Mouse (Mus musculus): Measurements from ENCODE around the gene Klc1. TPM values are rescaled to one million over a fixed set of nuclear protein-coding genes. Genes with fewer than 3 reads are reported as not detected.
A peak's percentile ranks its signal among the peaks of the same experiment; 100 is the strongest.

Gene Klc1
- total RNA-seq, 2 experiments from 2014 or later = 128 to 142 TPM

- no peak for DNase-seq (ENCODE audit: low spot score in 2 of 2)
Measured at GRCm38 (mm10) chr12:111741338-111741737, 17.3 kb upstream of the Klc1 start.

GRCm38 (mm10) chr12:111743419-111743818 lies 15.2 kb upstream of the Klc1 start:
- DNase-seq (ENCODE audit: low spot score in 2 of 2) = no peak

- DNase-seq (ENCODE audit: low spot score in 2 of 2) = no peak
Measured at GRCm38 (mm10) chr12:111743981-111744423, 14.6 kb upstream of the Klc1 start.

- DNase-seq (ENCODE audit: low spot score in 2 of 2) = no peak
Measured at GRCm38 (mm10) chr12:111745274-111745673, 13.4 kb upstream of the Klc1 start.

GRCm38 (mm10) chr12:111746091-111746490 lies 12.6 kb upstream of the Klc1 start:
- DNase-seq (ENCODE audit: low spot score in 2 of 2) = peak in 1 of 2 experiments; percentile 48

GRCm38 (mm10) chr12:111747421-111747820 lies 11.2 kb upstream of the Klc1 start:
- no peak for DNase-seq (ENCODE audit: low spot score in 2 of 2)

- DNase-seq (ENCODE audit: low spot score in 2 of 2) = no peak
Measured at GRCm38 (mm10) chr12:111750739-111751138, 7.9 kb upstream of the Klc1 start.

- no peak for DNase-seq (ENCODE audit: low spot score in 2 of 2)
Measured at GRCm38 (mm10) chr12:111752491-111752890, 6.2 kb upstream of the Klc1 start.

GRCm38 (mm10) chr12:111753347-111753746 lies 5.3 kb upstream of the Klc1 start:
- DNase-seq (ENCODE audit: low spot score in 2 of 2) = no peak

GRCm38 (mm10) chr12:111754710-111755109 lies 3.9 kb upstream of the Klc1 start:
- no peak for DNase-seq (ENCODE audit: low spot score in 2 of 2)

GRCm38 (mm10) chr12:111755231-111755630 lies 3.4 kb upstream of the Klc1 start:
- no peak for DNase-seq (ENCODE audit: low spot score in 2 of 2)

- no peak for DNase-seq (ENCODE audit: low spot score in 2 of 2)
Measured at GRCm38 (mm10) chr12:111756082-111756697, 2.5 kb upstream of the Klc1 start.

- DNase-seq (ENCODE audit: low spot score in 2 of 2) = no peak
Measured at GRCm38 (mm10) chr12:111756698-111757082, 2.0 kb upstream of the Klc1 start.

GRCm38 (mm10) chr12:111757561-111758325 lies 906 bp upstream of the Klc1 start:
- no peak for DNase-seq (ENCODE audit: low spot score in 2 of 2)

- no peak for DNase-seq (ENCODE audit: low spot score in 2 of 2)
Measured at GRCm38 (mm10) chr12:111759176-111760061, 770 bp downstream of the Klc1 start.

- no peak for DNase-seq (ENCODE audit: low spot score in 2 of 2)
Measured at GRCm38 (mm10) chr12:111760306-111760908, 1.8 kb downstream of the Klc1 start.

GRCm38 (mm10) chr12:111762620-111763280 lies 4.1 kb downstream of the Klc1 start:
- DNase-seq (ENCODE audit: low spot score in 2 of 2) = no peak

- DNase-seq (ENCODE audit: low spot score in 2 of 2) = no peak
Measured at GRCm38 (mm10) chr12:111766313-111767236, 7.9 kb downstream of the Klc1 start.

GRCm38 (mm10) chr12:111768322-111768928 lies 9.8 kb downstream of the Klc1 start:
- no peak for DNase-seq (ENCODE audit: low spot score in 2 of 2)

Data from adrenal gland, postnatal 4 days (tissue).